Mouse (Mus musculus): ENCODE measurements around the gene Mphosph8. TPM values are rescaled to one million over a fixed set of nuclear protein-coding genes. Genes with fewer than 3 reads are reported as not detected.

The Mphosph8 gene
- polyA plus RNA-seq, 1 experiment from 2014 or later = 44.3 TPM

- DNase-seq (ENCODE audit: low spot score, missing footprints) = no peak
- no peaks in the 10 kb centered on the region for H3K27me3 ChIP-seq (ENCODE audit: control insufficient read depth, insufficient read depth, low read length)
- no peak overlapping the region for H3K4me2 ChIP-seq
- WGBS = 89% methylated on average over 1 of the region's 1 CpGs
- H3K9me3 ChIP-seq (ENCODE audit: control insufficient read depth, low read length) = no peaks in the 10 kb centered on the region
- no peak overlapping the region for H3K9ac ChIP-seq (ENCODE audit: low read length)
- H3K4me3 ChIP-seq (ENCODE audit: low read depth, low read length) = no peak overlapping the region
- no peaks in the 10 kb centered on the region for H3K4me1 ChIP-seq (ENCODE audit: control insufficient read depth, insufficient read depth, low read length)
- no peak overlapping the region for H3K27ac ChIP-seq (ENCODE audit: low read depth, low read length)
- no peaks in the 10 kb centered on the region for H3K36me3 ChIP-seq (ENCODE audit: control insufficient read depth, insufficient read depth, low read length)
- ATAC-seq (ENCODE audit: low FRiP score) = no peak
Observed at GRCm38 (mm10) chr14:56740175-56740574, 72.1 kb downstream of the Mphosph8 start.

Other genes starting within 250 kb of the Mphosph8 start
- gene Cenpj, start 92.8 kb upstream of the Mphosph8 start, polyA plus RNA-seq (2014; fragmentation: Nextera tagmentation; extraction: Ambion mirVana) = 24.4 and 26.6 TPM in 2 replicates
- 1.3 and 1.5 TPM in 2 replicates for gene Parp4, start 92.6 kb upstream of the Mphosph8 start, polyA plus RNA-seq (2014; fragmentation: Nextera tagmentation; extraction: Ambion mirVana)
- gene Pspc1, start 110.1 kb downstream of the Mphosph8 start, polyA plus RNA-seq (2014; fragmentation: Nextera tagmentation; extraction: Ambion mirVana) = 67.3 and 68.2 TPM in 2 replicates
- gene Zmym5, start 143.5 kb downstream of the Mphosph8 start, polyA plus RNA-seq (2014; fragmentation: Nextera tagmentation; extraction: Ambion mirVana) = 23.5 and 27.7 TPM in 2 replicates
- gene Zmym2, start 218.4 kb downstream of the Mphosph8 start, polyA plus RNA-seq (2014; fragmentation: Nextera tagmentation; extraction: Ambion mirVana) = 62.5 and 63.3 TPM in 2 replicates

Data from midbrain, embryonic 11.5 days (tissue).